Mouse (Mus musculus) neural tube, embryonic 14.5 days (tissue): ENCODE measurements around the gene Plcb2. TPM values are rescaled to one million over a fixed set of nuclear protein-coding genes. Genes with fewer than 3 reads are reported as not detected.

Source experiments
- ATAC-seq: fragments of 200-750 bp; cut with Nextera tagmentation; 2 replicates; pipeline ENCODE4 v1.8.0; 2017; ENCODE audit warnings: low read depth, mild to moderate bottlenecking, moderate TSS enrichment, moderate library complexity
- H3K27ac ChIP-seq: fragments of 300-500 bp; sonication (generic); 2 replicates; pipeline ENCODE4 v1.5.1; 2014; ENCODE audit warnings: low read depth, mild to moderate bottlenecking, control low read depth, low read length, moderate library complexity, mixed read lengths
- H3K27me3 ChIP-seq: fragments of 300-500 bp; sonication (generic); 2 replicates; pipeline ENCODE4 v1.6.1; 2014; ENCODE audit warnings: low read length; ENCODE audit not compliant: control insufficient read depth, insufficient read depth
- H3K36me3 ChIP-seq: fragments of 300-500 bp; sonication (generic); 2 replicates; pipeline ENCODE4 v1.6.1; 2014; ENCODE audit warnings: low read length, mixed read lengths; ENCODE audit not compliant: control insufficient read depth, insufficient read depth
- H3K4me1 ChIP-seq: fragments of 300-500 bp; sonication (generic); 2 replicates; pipeline ENCODE4 v1.6.1; 2014; ENCODE audit warnings: low read length; ENCODE audit not compliant: control insufficient read depth, insufficient read depth
- H3K4me2 ChIP-seq: fragments of 300-500 bp; sonication (generic); 2 replicates; pipeline ENCODE4 v1.6.1; 2014; ENCODE audit warnings: mild to moderate bottlenecking, low read depth, low read length, control low read depth
- H3K4me3 ChIP-seq: fragments of 300-500 bp; sonication (generic); 2 replicates; pipeline ENCODE4 v1.5.1; 2014; ENCODE audit warnings: low read depth, low read length, control low read depth, mixed read lengths
- H3K9ac ChIP-seq: fragments of 300-500 bp; sonication (generic); replicated peaks from 2 replicates; pipeline ENCODE4 v1.6.1; 2014; ENCODE audit warnings: low read depth, mild to moderate bottlenecking, control low read depth, low read length, mixed read lengths
- H3K9me3 ChIP-seq: fragments of 300-500 bp; sonication (generic); 2 replicates; pipeline ENCODE4 v1.6.1; 2016; ENCODE audit warnings: low read length; ENCODE audit not compliant: control insufficient read depth
- WGBS: fragments of 180-500 bp; shearing (Covaris S2); extraction: QIAGEN DNeasy Blood & Tissue Kit; methylation state at CpG from one replicate; pipeline ENCODE4 v1.1.7; 2014; 5-methylcytosine and 5-hydroxymethylcytosine counted together
- polyA plus RNA-seq: library from polyadenylated mRNA; unstranded; fragments of >200 nt; fragmentation: Nextera tagmentation; extraction: Ambion mirVana; gene quantifications from 2 replicates; pipeline ENCODE4 v1.2.1, GENCODE M21; 2014

The Plcb2 gene
- polyA plus RNA-seq, 1 experiment from 2014 or later = 0.88 TPM

- 27% methylated on average over 11 of the region's 11 CpGs for WGBS
- H3K4me2 ChIP-seq = no peak overlapping the region
- no peak for ATAC-seq
These were observed 36.0 kb upstream of the Plcb2 start for GRCm38 (mm10) chr2:118764094-118764831.

GRCm38 (mm10) chr2:118763469-118763868 is 35.2 kb upstream of the Plcb2 start:
- Histone ChIP-seq H3K4me1 (peaks cover 23% of the 10 kb centered on the region), H3K27ac (no peak overlapping the region), H3K9me3 (no peaks in the 10 kb centered on the region), H3K36me3 (no peaks in the 10 kb centered on the region), H3K27me3 (no peaks in the 10 kb centered on the region), H3K9ac (no peak overlapping the region), H3K4me2 (no peak overlapping the region), H3K4me3 (no peak overlapping the region)
- no peak for ATAC-seq
- 79% methylated on average over 7 of the region's 7 CpGs for WGBS

More at GRCm38 (mm10) chr2:118764094-118764831, 36.0 kb upstream of the Plcb2 start:
- no peak overlapping the region for H3K9ac ChIP-seq
- H3K9me3 ChIP-seq = no peaks in the 10 kb centered on the region
- H3K27me3 ChIP-seq = no peaks in the 10 kb centered on the region
- H3K36me3 ChIP-seq = no peaks in the 10 kb centered on the region
- no peak overlapping the region for H3K4me3 ChIP-seq
- H3K27ac ChIP-seq = no peak overlapping the region
- peaks cover 23% of the 10 kb centered on the region for H3K4me1 ChIP-seq

- Histone ChIP-seq H3K9ac (0 out of 2 replicates have a peak overlapping the region, but pooled peaks have one; percentile 12), H3K4me3 (no peak overlapping the region)
- WGBS = 16% methylated on average over 10 of the region's 10 CpGs
These were observed 34.5 kb upstream of the Plcb2 start for GRCm38 (mm10) chr2:118762784-118763148.

GRCm38 (mm10) chr2:118761906-118762783 is 33.9 kb upstream of the Plcb2 start, which contains the start of gene Ccdc9b:
Gene Ccdc9b (minus strand): TSS chr2:118762661.
- Histone ChIP-seq H3K4me1 (peaks cover 23% of the 10 kb centered on the region), H3K27me3 (no peaks in the 10 kb centered on the region), H3K4me3 (no peak within 1 kb of the TSS), H3K36me3 (no peaks in the 10 kb centered on the region), H3K9ac (peak within 1 kb of the TSS; percentile 12; the same call in 1 of the 2 replicates), H3K9me3 (no peaks in the 10 kb centered on the region), H3K4me2 (peak within 1 kb of the TSS; percentile 36), H3K27ac (peak within 1 kb of the TSS; percentile 91)
- WGBS = 3% methylated on average over 29 of the region's 29 CpGs
- peak; percentile 77 for ATAC-seq

More at GRCm38 (mm10) chr2:118762784-118763148, 34.5 kb upstream of the Plcb2 start:
- Histone ChIP-seq H3K27ac (peak overlapping the region; percentile 91), H3K4me1 (peaks cover 23% of the 10 kb centered on the region), H3K27me3 (no peaks in the 10 kb centered on the region), H3K36me3 (no peaks in the 10 kb centered on the region), H3K9me3 (no peaks in the 10 kb centered on the region), H3K4me2 (peak overlapping the region; percentile 36; the same call in 1 of the 2 replicates)
- ATAC-seq = no peak

GRCm38 (mm10) chr2:118761358-118761757 is 33.1 kb upstream of the Plcb2 start:
- Histone ChIP-seq H3K4me3 (no peak overlapping the region), H3K9me3 (no peaks in the 10 kb centered on the region), H3K27me3 (no peaks in the 10 kb centered on the region), H3K4me1 (peaks cover 23% of the 10 kb centered on the region), H3K4me2 (peak overlapping the region; percentile 36), H3K27ac (peak overlapping the region; percentile 91), H3K36me3 (no peaks in the 10 kb centered on the region), H3K9ac (peak overlapping the region; percentile 12; the same call in 1 of the 2 replicates)
- ATAC-seq = no peak
- 82% methylated on average over 12 of the region's 12 CpGs for WGBS

- 88% methylated on average over 11 of the region's 11 CpGs for WGBS
- Histone ChIP-seq H3K27ac (no peak overlapping the region), H3K4me1 (peaks cover 23% of the 10 kb centered on the region)
These were observed 32.2 kb upstream of the Plcb2 start for GRCm38 (mm10) chr2:118760311-118761025.

GRCm38 (mm10) chr2:118759828-118760227 is 31.6 kb upstream of the Plcb2 start:
- Histone ChIP-seq H3K27ac (no peak overlapping the region), H3K9ac (no peak overlapping the region), H3K4me3 (no peak overlapping the region), H3K36me3 (no peaks in the 10 kb centered on the region), H3K4me2 (no peak overlapping the region), H3K9me3 (no peaks in the 10 kb centered on the region), H3K4me1 (peaks cover 23% of the 10 kb centered on the region), H3K27me3 (no peaks in the 10 kb centered on the region)
- ATAC-seq = peak; percentile 38; the same call in 1 of the 2 replicates
- WGBS = 14% methylated on average over 8 of the region's 8 CpGs

More at GRCm38 (mm10) chr2:118760311-118761025, 32.2 kb upstream of the Plcb2 start:
- Histone ChIP-seq H3K9me3 (no peaks in the 10 kb centered on the region), H3K27me3 (no peaks in the 10 kb centered on the region), H3K4me3 (no peak overlapping the region), H3K36me3 (no peaks in the 10 kb centered on the region), H3K9ac (no peak overlapping the region), H3K4me2 (no peak overlapping the region)
- ATAC-seq = no peak

- no peak overlapping the region for H3K9ac ChIP-seq
- no peaks in the 10 kb centered on the region for H3K27me3 ChIP-seq
- H3K9me3 ChIP-seq = no peaks in the 10 kb centered on the region
- no peak for ATAC-seq
- H3K4me3 ChIP-seq = no peak overlapping the region
- H3K36me3 ChIP-seq = no peaks in the 10 kb centered on the region
- H3K4me1 ChIP-seq = peaks cover 4% of the 10 kb centered on the region
- H3K4me2 ChIP-seq = no peak overlapping the region
- 83% methylated on average over 4 of the region's 4 CpGs for WGBS
- no peak overlapping the region for H3K27ac ChIP-seq
These were observed 27.9 kb upstream of the Plcb2 start for GRCm38 (mm10) chr2:118756103-118756502.
